Mouse (Mus musculus) midbrain, embryonic 16.5 days (tissue): Measurements from ENCODE around the gene Prss2. TPM values are rescaled to one million over a fixed set of nuclear protein-coding genes. Genes with fewer than 3 reads are reported as not detected.
"Not testable (repeated sequence)": the region's sequence is repeated elsewhere in the genome, so short reads cannot be mapped to it uniquely, and the experiment has no call there.

ENCODE experiments used
- ATAC-seq: fragments of 200-750 bp; cut with Nextera tagmentation; 2 replicates; pipeline ENCODE4 v1.8.0; 2017; ENCODE audit warnings: moderate TSS enrichment
- H3K27ac ChIP-seq: fragments of 300-500 bp; sonication (generic); 2 replicates; pipeline ENCODE4 v1.5.1; 2014; ENCODE audit warnings: mild to moderate bottlenecking, low read length, mixed read lengths
- H3K27me3 ChIP-seq: fragments of 300-500 bp; sonication (generic); 2 replicates; pipeline ENCODE4 v1.6.1; 2014; ENCODE audit warnings: low read depth, low read length, mixed read lengths; ENCODE audit not compliant: control insufficient read depth, insufficient read depth
- H3K36me3 ChIP-seq: fragments of 300-500 bp; sonication (generic); 2 replicates; pipeline ENCODE4 v1.6.1; 2014; ENCODE audit warnings: mild to moderate bottlenecking, low read length, moderate library complexity, mixed read lengths; ENCODE audit not compliant: control insufficient read depth, insufficient read depth
- H3K4me1 ChIP-seq: fragments of 300-500 bp; sonication (generic); 2 replicates; pipeline ENCODE4 v1.6.1; 2014; ENCODE audit warnings: mild to moderate bottlenecking, low read length, mixed read lengths; ENCODE audit not compliant: control insufficient read depth, insufficient read depth
- H3K4me2 ChIP-seq: fragments of 300-500 bp; sonication (generic); 2 replicates; pipeline ENCODE4 v1.6.1; 2014; ENCODE audit warnings: mild to moderate bottlenecking, low read length, mixed read lengths
- H3K4me3 ChIP-seq: fragments of 300-500 bp; sonication (generic); 2 replicates; pipeline ENCODE4 v1.5.1; 2014; ENCODE audit warnings: low read depth, mild to moderate bottlenecking, low read length, moderate library complexity, mixed read lengths
- H3K9ac ChIP-seq: fragments of 300-500 bp; sonication (generic); 2 replicates; pipeline ENCODE4 v1.6.1; 2014; ENCODE audit warnings: low read depth, low read length, mixed read lengths
- H3K9me3 ChIP-seq: fragments of 300-500 bp; sonication (generic); replicated peaks from 2 replicates; pipeline ENCODE4 v1.6.1; 2014; ENCODE audit warnings: mild to moderate bottlenecking, low read length, mixed read lengths; ENCODE audit not compliant: control insufficient read depth, poor library complexity, severe bottlenecking
- WGBS: fragments of 180-500 bp; shearing (Covaris S2); extraction: QIAGEN DNeasy Blood & Tissue Kit; methylation state at CpG from one replicate; pipeline ENCODE4 v1.1.7; 2014; 5-methylcytosine and 5-hydroxymethylcytosine counted together
- polyA plus RNA-seq: library from polyadenylated mRNA; unstranded; fragments of >200 nt; fragmentation: Nextera tagmentation; extraction: Ambion mirVana; gene quantifications from 2 replicates; pipeline ENCODE4 v1.2.1, GENCODE M21; 2015

Gene Prss2
- polyA plus RNA-seq, 1 experiment from 2014 or later = not detected

GRCm38 (mm10) chr6:41562598-41562997 is 41.0 kb downstream of the Prss2 start:
- Histone ChIP-seq H3K36me3 (no peaks in the 10 kb centered on the region), H3K27me3 (no peaks in the 10 kb centered on the region), H3K9me3 (no peaks in the 10 kb centered on the region), H3K9ac (no peak overlapping the region), H3K4me2 (peak overlapping the region; percentile 41), H3K27ac (no peak overlapping the region), H3K4me3 (peak overlapping the region; percentile 28), H3K4me1 (no peaks in the 10 kb centered on the region)
- 89% methylated on average over 4 of the region's 4 CpGs for WGBS
- peak; percentile 63; the same call in 1 of the 2 replicates for ATAC-seq

GRCm38 (mm10) chr6:41563104-41563951 is 41.7 kb downstream of the Prss2 start:
- not testable (repeated sequence) for H3K4me1 ChIP-seq, H3K27me3 ChIP-seq, H3K27ac ChIP-seq, H3K36me3 ChIP-seq, H3K9ac ChIP-seq, H3K9me3 ChIP-seq
- 38% methylated on average over 4 of the region's 23 CpGs for WGBS
- ATAC-seq = peak; percentile 81
- peak overlapping the region; percentile 28 for H3K4me3 ChIP-seq
- peak overlapping the region; percentile 41 for H3K4me2 ChIP-seq

GRCm38 (mm10) chr6:41565261-41565660 is 43.7 kb downstream of the Prss2 start:
- H3K4me1 ChIP-seq = no peaks in the 10 kb centered on the region
- H3K36me3 ChIP-seq = no peaks in the 10 kb centered on the region
- H3K27me3 ChIP-seq = no peaks in the 10 kb centered on the region
- H3K4me3 ChIP-seq = no peak overlapping the region
- 45% methylated on average over 1 of the region's 1 CpGs for WGBS
- no peaks in the 10 kb centered on the region for H3K9me3 ChIP-seq
- no peak overlapping the region for H3K4me2 ChIP-seq
- no peak overlapping the region for H3K9ac ChIP-seq
- no peak for ATAC-seq
- H3K27ac ChIP-seq = no peak overlapping the region

- H3K4me1 ChIP-seq = no peaks in the 10 kb centered on the region
- WGBS = 91% methylated on average over 4 of the region's 4 CpGs
These were observed 45.4 kb downstream of the Prss2 start for GRCm38 (mm10) chr6:41566965-41567364.

GRCm38 (mm10) chr6:41569078-41569477 is 47.5 kb downstream of the Prss2 start:
- H3K4me1 ChIP-seq = no peaks in the 10 kb centered on the region
- no peak overlapping the region for H3K4me3 ChIP-seq
- 74% methylated on average over 3 of the region's 3 CpGs for WGBS
- H3K27me3 ChIP-seq = no peaks in the 10 kb centered on the region
- H3K9ac ChIP-seq = no peak overlapping the region
- H3K9me3 ChIP-seq = no peaks in the 10 kb centered on the region
- H3K4me2 ChIP-seq = no peak overlapping the region
- H3K27ac ChIP-seq = no peak overlapping the region
- ATAC-seq = no peak
- no peaks in the 10 kb centered on the region for H3K36me3 ChIP-seq

More at GRCm38 (mm10) chr6:41566965-41567364, 45.4 kb downstream of the Prss2 start:
- Histone ChIP-seq H3K9me3 (no peaks in the 10 kb centered on the region), H3K4me2 (no peak overlapping the region), H3K27ac (no peak overlapping the region), H3K36me3 (no peaks in the 10 kb centered on the region), H3K4me3 (no peak overlapping the region), H3K27me3 (no peaks in the 10 kb centered on the region), H3K9ac (no peak overlapping the region)
- no peak for ATAC-seq

Other genes starting within 250 kb of the Prss2 start
- not detected in 2 replicates for gene Try4, start 219.5 kb upstream of the Prss2 start, polyA plus RNA-seq
- not detected in 2 replicates for gene Try5, start 204.9 kb upstream of the Prss2 start, polyA plus RNA-seq
- gene Try10, start 167.7 kb upstream of the Prss2 start, polyA plus RNA-seq = not detected in 2 replicates
- not detected in 2 replicates for gene Prss3, start 144.1 kb upstream of the Prss2 start, polyA plus RNA-seq
- gene Gm5771, start 129.4 kb upstream of the Prss2 start, polyA plus RNA-seq = not detected in 2 replicates
- not detected in 2 replicates for gene Gm10334, start 75.6 kb upstream of the Prss2 start, polyA plus RNA-seq
- not detected in 2 replicates for gene Prss1, start 62.9 kb upstream of the Prss2 start, polyA plus RNA-seq
- 43.7 and 46.4 TPM in 2 replicates for gene Ephb6, start 83.7 kb downstream of the Prss2 start, polyA plus RNA-seq
- 0.85 and 0.93 TPM in 2 replicates for gene Trpv6, start 114.6 kb downstream of the Prss2 start, polyA plus RNA-seq
- not detected in 2 replicates for gene Trpv5, start 159.0 kb downstream of the Prss2 start, polyA plus RNA-seq
- gene Llcfc1, start 162.6 kb downstream of the Prss2 start, polyA plus RNA-seq = not detected in 2 replicates
- gene Kel, start 182.6 kb downstream of the Prss2 start, polyA plus RNA-seq = 0.29 TPM in 1 of 2 replicates, not detected in the other